Mouse (Mus musculus) brown adipose tissue, adult 24 weeks (tissue): ENCODE data around the gene Gm14862. TPM values are rescaled to one million over a fixed set of nuclear protein-coding genes. Genes with fewer than 3 reads are reported as not detected.

Source experiments
- H3K27ac ChIP-seq: fragments of 200-500 bp; replicated peaks from 2 replicates; pipeline ENCODE4 v1.5.1; 2012; ENCODE audit warnings: low read depth, mild to moderate bottlenecking, low read length
- H3K4me1 ChIP-seq: fragments of 200-500 bp; 2 replicates; pipeline ENCODE4 v1.6.1; 2012; ENCODE audit warnings: low read length, mixed read lengths; ENCODE audit not compliant: control insufficient read depth, insufficient read depth, insufficient read length
- H3K4me3 ChIP-seq: fragments of 200-500 bp; 2 replicates; pipeline ENCODE4 v1.5.1; 2012; ENCODE audit warnings: low read depth, mild to moderate bottlenecking, low read length, moderate library complexity; ENCODE audit not compliant: insufficient read depth
- polyA plus RNA-seq: library from polyadenylated mRNA; stranded (reverse); fragments of >200 nt; gene quantifications from 2 replicates; pipeline ENCODE4 v1.2.4, GENCODE M21; 2012; ENCODE audit not compliant: missing spikeins, insufficient read depth, insufficient read length

Gene Gm14862
- polyA plus RNA-seq, 1 experiment: not detected

GRCm38 (mm10) chrX:9248911-9249310, 7.8 kb downstream of the Gm14862 start:
- Histone ChIP-seq H3K4me3 (no peak overlapping the region), H3K4me1 (no peaks in the 10 kb centered on the region), H3K27ac (no peak overlapping the region)

GRCm38 (mm10) chrX:9244603-9245336, 11.9 kb downstream of the Gm14862 start:
- no peak overlapping the region for H3K4me3 ChIP-seq
- no peak overlapping the region for H3K27ac ChIP-seq
- no peaks in the 10 kb centered on the region for H3K4me1 ChIP-seq

GRCm38 (mm10) chrX:9243381-9243864, 13.3 kb downstream of the Gm14862 start:
- no peak overlapping the region for H3K27ac ChIP-seq
- H3K4me1 ChIP-seq: no peaks in the 10 kb centered on the region
- no peak overlapping the region for H3K4me3 ChIP-seq

- H3K4me3 ChIP-seq: no peak overlapping the region
- no peaks in the 10 kb centered on the region for H3K4me1 ChIP-seq
- H3K27ac ChIP-seq: no peak overlapping the region
Measured at GRCm38 (mm10) chrX:9240737-9241591, 15.7 kb downstream of the Gm14862 start.

- Histone ChIP-seq H3K4me1 (no peaks in the 10 kb centered on the region), H3K27ac (no peak overlapping the region), H3K4me3 (no peak overlapping the region)
Measured at GRCm38 (mm10) chrX:9227105-9227504, 29.6 kb downstream of the Gm14862 start.

- no peaks in the 10 kb centered on the region for H3K4me1 ChIP-seq
- H3K4me3 ChIP-seq: no peak overlapping the region
- peak overlapping the region; percentile 56 for H3K27ac ChIP-seq
Measured at GRCm38 (mm10) chrX:9222412-9223221, 34.1 kb downstream of the Gm14862 start.

GRCm38 (mm10) chrX:9221736-9222135, 35.0 kb downstream of the Gm14862 start:
- H3K4me1 ChIP-seq: no peaks in the 10 kb centered on the region

GRCm38 (mm10) chrX:9221206-9221605, 35.5 kb downstream of the Gm14862 start:
- H3K4me1 ChIP-seq: no peaks in the 10 kb centered on the region
- H3K27ac ChIP-seq: no peak overlapping the region
- H3K4me3 ChIP-seq: no peak overlapping the region

More at GRCm38 (mm10) chrX:9221736-9222135, 35.0 kb downstream of the Gm14862 start:
- H3K27ac ChIP-seq: no peak overlapping the region
- no peak overlapping the region for H3K4me3 ChIP-seq

- H3K4me3 ChIP-seq: no peak overlapping the region
- H3K27ac ChIP-seq: no peak overlapping the region
- H3K4me1 ChIP-seq: no peaks in the 10 kb centered on the region
Measured at GRCm38 (mm10) chrX:9219570-9219969, 37.1 kb downstream of the Gm14862 start.

GRCm38 (mm10) chrX:9216244-9216643, 40.5 kb downstream of the Gm14862 start:
- Histone ChIP-seq H3K4me1 (no peaks in the 10 kb centered on the region), H3K4me3 (no peak overlapping the region), H3K27ac (no peak overlapping the region)

- H3K4me3 ChIP-seq: no peak overlapping the region
- peak overlapping the region; percentile 88 for H3K27ac ChIP-seq
- H3K4me1 ChIP-seq: peaks cover 3% of the 10 kb centered on the region
Measured at GRCm38 (mm10) chrX:9205121-9205520, 51.6 kb downstream of the Gm14862 start.

GRCm38 (mm10) chrX:9202781-9203405, 53.8 kb downstream of the Gm14862 start:
- Histone ChIP-seq H3K27ac (peak overlapping the region; percentile 68), H3K4me3 (no peak overlapping the region)

GRCm38 (mm10) chrX:9201954-9202353, 54.7 kb downstream of the Gm14862 start:
- Histone ChIP-seq H3K27ac (peak overlapping the region; percentile 65), H3K4me3 (no peak overlapping the region), H3K4me1 (peaks cover 3% of the 10 kb centered on the region)

More at GRCm38 (mm10) chrX:9202781-9203405, 53.8 kb downstream of the Gm14862 start:
- H3K4me1 ChIP-seq: peaks cover 3% of the 10 kb centered on the region
